Mouse (Mus musculus): ENCODE results near the gene Madd.

Gene Madd

DNA sequence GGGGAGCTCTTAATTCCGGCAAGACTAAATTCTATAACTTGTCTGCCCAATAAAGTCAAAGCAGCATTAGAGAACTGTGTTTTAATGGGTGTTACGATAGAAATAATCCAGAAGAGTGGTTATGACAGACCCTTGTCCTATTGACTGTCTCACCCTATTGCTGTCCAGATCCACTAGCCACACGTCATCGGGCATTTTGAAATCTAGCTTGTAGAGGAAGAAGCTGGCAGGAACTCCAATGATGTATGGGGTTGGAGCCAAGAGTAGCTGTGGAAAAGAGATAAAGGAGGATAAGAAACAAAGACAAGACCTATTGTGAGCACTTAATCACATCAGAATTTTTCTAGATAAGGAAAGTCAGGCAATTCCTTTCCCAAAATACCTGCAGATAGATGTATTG lies 8.1 kb downstream of the Madd start:
- DNase-seq (ENCODE audit: low read depth) = no peak

DNA sequence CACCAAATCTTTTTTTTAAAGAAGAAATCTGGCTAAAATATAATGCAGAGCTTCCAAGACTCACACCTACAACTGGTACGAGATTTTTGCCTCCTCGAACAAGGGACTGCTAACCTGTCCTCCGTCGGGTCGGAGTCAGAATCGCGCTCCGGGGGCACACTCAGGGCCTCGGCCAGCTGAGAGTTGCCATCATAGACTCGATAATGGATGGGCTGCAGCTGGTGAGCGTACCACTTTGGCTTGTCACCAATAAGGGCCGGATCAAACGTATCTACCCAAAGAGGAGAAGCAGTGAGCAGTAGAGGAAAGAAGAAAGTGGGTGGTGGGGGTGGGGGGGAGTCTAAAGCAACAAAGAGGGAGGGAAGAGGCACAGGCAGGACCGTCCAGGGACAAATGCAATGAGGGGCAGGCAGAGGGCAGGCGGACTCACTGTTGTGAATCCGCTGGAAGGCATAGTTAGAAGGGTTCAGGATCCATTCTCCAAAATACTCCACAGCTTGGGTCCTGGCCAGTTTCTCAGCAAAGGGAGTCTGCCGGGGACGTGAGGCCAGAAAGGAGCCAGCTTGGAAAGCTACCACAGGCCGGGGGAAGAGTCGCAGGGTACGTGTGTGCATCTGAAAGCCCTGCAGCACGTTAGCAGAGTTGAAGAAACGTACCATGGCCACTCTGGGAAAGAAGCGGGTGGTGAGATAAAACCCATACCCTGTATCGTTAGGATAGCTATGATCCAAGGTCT lies 13.9 kb downstream of the Madd start:
- no peak for DNase-seq (ENCODE audit: low read depth)

DNA sequence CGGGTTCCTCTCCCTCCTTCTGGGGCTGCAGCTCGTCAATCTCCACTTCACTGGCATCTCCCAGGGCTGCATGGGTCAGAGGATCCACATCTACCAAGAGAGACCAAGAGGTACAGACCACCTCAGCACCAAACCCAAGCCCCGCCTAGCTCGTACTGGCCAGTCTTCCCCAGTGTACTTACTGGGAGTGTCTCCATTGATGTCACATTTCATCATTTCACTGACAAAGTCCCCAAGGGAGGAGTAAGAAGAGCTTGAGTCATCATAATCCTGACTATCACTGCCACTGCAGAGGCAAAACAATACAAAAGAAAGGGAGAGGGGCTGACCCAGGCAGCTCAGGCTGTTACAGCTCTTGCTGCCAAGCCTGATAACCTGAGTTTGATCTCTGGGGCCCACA lies 16.0 kb downstream of the Madd start:
- no peak for DNase-seq (ENCODE audit: low read depth)

DNA sequence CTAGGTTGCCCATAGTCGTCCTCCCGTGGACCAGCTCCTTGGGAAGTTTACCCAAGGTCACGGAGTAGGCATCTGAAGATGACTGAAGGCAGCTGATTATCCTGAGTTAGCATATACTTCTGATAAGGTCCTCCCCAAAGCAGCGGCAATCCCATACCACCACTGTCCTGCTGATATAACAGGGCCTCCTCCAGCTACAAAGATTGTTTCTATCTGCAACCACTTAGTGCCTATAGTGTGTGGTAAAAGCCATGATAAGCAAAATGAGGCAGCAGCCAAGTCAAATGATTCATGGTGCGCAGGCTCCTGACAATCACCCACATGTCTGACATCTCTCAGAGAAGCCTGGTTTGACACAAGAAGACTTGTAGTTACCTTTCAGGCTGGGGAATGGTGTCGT lies 18.6 kb downstream of the Madd start:
- no peak for DNase-seq (ENCODE audit: low read depth)

DNA sequence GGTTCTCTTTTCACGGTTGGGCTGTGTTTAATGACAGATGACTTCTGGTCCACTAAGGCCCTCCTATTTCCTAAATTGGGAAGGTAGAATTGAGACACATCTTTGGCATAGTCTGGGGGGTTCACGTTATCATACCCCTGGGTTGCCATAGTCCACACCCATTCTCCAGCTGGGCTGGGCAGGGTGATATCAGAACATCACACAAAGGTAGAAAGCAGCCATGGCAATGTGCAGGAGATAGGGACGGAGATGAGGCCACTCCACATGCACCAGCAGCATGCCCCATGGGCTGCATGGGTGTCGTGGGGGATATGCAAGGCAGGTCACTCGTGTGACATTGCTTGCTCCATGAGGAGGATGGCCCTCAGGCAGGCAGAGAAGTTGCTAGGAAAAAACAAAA lies 20.1 kb downstream of the Madd start:
- no peak for DNase-seq (ENCODE audit: low read depth)

DNA sequence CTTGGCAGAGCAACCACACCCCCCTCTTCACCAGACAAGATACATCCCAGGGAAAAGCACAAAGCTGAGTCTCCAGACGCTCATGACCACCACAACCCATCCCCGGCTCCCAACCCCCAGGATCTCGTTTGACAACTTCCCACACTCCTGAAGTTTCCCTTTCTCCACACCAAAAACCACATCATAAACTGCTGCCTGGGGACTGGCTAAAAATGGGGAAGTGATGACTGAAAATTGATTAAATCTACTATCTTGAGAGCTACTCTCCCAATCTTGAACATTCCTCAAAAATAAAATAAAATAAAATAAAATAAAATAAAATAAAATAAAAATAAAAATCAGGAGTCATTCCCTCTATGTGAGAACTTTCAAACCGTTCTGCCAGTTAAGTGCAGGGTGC lies 20.7 kb downstream of the Madd start:
- DNase-seq (ENCODE audit: low read depth) = no peak

DNA sequence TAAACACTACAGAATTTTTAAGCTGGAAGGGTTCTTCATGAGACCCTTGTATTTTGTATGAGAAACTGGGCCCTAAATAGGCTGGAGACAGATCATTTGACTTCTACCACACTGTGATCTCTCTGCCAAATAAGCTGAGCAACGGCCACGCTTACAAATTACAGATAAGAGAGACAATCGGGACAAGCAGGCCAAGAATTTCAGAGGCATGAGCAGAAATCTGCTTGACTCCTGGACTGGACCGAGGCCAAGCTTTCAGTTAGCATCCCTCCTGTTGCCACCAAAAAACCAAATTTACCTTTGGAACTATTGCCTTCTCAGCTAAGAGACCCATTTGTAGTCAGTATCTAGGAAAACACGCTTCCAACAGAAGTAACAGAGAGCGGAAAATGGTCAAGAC lies 23.0 kb downstream of the Madd start:
- DNase-seq (ENCODE audit: low read depth) = no peak

DNA sequence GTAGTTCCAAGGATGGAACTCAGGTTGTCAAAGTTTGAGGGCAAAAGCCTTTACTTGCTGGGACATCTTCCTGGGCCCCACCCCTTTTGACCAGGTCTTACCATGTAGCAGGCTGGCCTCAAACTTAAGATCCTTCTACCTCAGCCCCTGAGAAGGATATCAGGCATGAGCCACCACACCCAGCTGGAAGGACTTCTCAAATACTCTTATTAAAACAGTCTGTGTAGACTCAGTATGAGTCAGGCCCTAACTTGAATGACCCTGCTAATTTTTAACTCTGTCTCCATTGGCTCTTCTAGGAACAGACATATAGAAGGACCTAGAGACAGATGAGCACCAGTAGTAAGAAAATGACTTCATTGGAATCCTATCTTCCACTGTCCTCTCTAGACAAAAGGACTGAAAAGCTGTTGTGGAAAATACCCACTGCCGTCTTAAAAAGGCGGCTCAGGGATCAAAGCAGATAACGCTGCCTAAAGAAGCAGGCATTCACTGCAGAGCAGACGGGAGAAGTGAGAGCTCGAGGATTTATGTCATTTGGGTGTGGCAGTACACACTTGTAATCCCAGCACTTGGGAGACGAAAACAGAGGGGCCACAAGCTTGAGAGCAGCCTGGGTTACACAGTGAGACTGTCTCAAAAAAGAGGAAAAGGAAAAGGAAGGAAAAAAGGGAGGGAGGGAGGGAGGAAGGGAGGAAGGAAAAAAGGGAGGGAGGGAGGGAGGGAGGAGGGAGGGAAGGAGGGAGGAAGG lies 26.5 kb downstream of the Madd start:
- no peak for DNase-seq (ENCODE audit: low read depth)

DNA sequence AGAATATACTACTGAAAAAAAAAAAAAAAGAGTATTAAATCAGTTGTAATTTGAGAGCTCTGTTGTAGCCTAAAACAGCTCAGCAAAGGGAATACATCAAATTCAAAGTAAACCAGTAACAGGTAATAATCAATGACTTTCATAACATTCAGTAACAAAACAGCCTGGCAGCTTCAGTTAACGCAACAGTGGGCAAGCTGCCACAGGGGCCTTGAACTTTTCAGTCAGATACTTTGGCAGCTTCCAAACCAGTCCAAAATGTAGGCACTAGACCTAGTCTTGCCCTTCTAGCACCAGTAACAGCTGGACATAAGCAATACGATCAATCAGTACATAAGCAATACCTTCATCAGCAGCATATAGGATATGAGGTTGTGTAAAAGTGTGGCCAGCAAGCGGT lies 29.5 kb downstream of the Madd start:
- DNase-seq (ENCODE audit: low read depth) = no peak

DNA sequence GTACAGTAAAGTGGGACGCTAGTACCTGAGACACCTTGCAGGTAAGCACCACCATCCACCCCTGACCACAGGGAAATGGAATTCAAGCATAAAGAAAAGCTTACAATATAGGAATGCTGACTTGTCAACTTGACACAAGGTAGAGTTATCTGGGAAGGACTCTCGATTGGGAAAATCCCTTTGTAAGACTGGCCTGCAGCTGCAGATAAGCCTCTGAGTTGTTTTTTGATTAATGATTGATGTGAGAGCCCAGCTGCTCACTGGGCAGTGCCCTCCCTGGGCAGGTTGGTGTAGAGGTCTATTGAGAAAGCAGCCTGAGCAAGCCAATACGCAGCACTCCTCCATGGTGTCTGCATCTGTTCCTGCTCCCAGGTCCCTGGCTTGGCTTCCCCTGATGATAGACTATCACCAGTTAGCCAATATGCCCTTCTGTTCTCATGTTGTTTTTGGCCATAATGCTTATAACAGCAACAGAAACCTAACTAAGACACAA lies 30.7 kb downstream of the Madd start:
- no peak for DNase-seq (ENCODE audit: low read depth)

DNA sequence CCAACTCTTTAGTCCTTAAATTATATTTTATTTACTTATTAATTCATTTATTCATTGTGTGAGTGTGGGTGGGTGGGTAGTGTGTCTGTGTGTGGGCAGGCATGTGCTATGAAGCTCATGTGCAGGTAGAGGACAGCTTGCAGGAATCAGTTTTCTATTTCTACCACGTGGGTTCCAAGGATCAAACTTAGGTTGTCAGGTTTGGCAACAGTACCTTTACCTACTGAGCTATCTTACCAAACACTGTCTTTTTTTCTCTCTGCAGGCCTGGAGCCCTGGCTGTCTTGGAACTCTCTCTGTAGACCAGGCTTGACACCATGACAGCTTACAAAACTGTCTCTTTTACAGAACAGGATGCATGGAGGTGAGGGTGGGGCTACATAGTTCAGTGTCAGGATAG lies 32.3 kb downstream of the Madd start:
- no peak for DNase-seq (ENCODE audit: low read depth)

DNA sequence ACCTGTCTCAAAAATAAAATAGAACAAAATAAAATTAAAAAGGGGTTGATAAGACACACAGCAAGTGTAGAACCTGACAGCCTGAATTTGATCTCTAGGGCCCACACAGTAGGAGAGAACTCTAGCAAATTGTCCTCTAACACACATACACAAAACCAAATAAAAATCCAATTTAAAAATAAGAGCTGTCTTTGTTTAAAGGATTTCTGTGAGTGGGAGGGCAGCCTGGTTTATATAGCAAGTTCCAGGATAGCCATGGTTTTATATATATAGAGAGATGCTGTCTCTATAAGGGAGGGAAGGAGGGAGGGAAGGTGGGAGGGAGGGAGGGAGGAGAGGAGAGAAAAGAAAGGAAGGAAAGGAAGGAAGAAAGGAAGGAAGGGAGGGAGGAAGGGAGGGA lies 35.5 kb downstream of the Madd start:
- DNase-seq (ENCODE audit: low read depth) = no peak

DNA sequence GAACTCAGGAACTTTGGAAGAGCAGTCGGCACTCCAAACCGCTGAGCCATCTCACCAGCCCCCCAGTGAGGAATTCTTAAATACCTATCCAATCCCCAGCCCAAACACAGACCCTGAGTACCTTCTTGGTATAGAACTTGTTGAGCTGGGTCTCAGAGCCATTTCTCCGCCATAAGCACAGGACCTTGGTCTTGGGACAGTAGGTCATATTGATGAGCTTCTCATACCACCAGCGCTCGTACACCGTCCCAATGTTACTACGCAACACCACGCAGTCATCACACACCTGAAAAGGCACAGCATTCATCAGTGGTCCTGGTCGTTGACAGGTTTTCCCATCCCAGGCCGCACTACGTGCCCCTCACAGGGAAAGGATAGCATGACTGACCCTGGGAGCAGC lies 40.2 kb downstream of the Madd start:
- no peak for DNase-seq (ENCODE audit: low read depth)

DNA sequence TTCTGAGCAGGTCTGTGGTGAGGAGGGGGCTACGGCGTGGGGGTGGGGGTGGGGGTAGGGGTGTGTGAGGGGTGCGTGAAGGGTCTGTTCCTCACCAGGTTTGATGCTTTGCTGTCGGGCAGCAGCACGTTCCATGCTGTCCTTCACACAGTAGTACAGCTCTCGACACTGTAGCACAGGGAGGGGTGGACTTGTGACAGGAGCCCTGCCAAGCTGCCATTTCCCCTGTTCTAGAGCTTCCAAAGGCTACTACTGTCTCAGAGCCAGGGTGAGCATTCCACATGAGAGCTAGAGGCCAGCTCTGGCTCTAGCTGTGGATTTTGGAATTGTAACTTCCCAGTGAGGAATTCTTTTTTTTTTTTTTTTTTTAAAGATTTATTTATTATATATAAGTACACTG lies 40.7 kb downstream of the Madd start:
- DNase-seq (ENCODE audit: low read depth) = no peak

DNA sequence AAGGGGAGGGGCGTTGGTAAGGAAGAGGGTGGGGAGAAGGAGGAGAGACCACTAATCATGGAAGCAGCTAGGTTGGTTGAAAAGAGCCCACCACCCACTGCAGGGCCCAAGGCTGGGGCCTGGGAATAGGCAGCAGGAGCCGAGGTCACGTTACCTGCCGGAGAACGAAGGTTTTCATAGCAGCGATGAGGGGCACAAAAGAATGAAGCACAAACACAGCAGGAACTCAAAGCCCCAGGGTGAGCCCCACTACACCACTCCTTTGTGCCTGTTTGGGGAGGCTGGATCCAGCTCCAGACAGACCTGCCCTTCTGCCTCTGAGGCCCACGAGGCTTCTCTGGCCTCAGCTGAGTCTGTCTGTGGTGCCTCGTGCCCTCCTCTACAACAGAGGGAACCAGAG lies 43.9 kb downstream of the Madd start:
- DNase-seq (ENCODE audit: low read depth) = no peak

DNA sequence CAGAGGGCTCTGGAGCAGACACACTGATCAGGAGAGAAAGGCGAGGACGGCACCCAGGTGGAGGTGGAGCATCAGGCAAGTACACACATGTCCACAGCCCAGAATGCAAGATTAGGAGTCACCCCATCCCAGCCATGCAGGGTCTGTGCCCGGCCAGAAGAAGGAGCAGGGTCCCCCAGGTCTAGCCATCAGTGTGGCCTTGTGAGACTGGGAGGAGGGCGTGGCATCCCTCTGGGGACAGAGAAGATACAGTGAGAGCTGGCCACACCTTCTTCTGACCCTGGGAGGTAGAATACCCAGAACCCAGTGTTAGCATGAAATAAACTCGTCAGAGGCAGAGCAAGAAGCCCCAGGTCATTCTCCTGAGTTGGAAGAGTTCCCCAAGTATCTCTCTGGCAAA lies 44.3 kb downstream of the Madd start:
- DNase-seq (ENCODE audit: low read depth) = no peak

DNA sequence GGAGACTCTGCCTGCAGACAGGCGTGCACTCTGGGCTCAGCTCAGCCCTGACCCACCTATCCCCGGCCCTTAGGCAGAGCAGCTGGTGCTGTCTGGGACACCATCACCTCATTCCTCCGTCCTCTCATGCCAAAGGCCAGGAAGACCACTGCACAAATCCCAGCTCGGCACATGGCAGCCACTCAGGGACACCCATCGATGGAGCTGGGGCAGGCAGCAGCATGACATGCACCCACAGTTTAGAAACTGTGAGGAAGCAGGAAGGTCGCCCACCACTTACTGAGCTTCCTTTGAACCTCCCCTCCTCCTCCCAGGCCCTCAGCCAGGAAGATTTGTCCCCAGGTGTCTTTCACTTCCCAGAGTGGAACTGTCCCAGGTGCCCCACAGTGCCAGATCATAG lies 46.2 kb downstream of the Madd start:
- no peak for DNase-seq (ENCODE audit: low read depth)

DNA sequence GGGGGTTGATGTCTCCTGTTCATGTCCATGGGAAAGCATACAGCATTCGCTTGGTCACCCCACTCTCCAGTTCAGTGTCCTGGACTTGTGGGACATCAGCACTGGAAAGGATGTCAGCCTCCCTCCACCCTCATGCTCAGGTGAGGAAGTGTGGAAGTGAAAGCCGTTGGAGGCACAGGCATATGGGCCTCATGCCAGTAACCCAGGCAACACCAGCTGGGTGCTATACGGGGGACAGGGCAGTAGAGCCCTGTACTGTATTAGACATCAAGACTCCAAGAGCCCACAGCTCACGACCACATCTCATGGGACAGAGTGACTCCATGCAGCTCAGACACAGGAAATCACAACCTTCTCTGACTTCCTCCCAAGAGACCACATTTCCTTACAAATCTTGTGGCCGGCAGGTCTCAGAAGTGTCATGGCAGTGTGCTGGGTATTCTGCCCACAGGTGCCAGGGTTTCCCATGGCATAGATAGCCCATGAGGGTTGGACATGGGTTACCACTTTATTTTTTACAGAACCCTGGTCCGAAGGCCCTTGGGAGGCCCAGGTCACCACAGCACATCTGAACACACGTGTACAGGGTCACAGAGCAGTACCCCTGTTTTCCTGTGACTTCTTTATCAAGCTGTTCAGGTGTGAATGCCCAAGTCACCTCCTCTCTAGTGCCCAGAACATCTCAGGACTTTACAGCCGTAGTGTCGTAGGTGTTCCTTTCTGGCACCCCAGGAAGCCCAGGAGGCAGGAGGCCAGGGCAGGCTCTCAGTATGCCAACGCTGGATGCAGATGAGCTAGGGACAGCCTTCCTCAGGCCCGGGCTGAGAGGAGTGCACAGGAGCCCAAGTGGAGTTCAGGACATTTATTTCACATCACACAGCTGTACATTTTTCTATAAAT lies 46.9 kb downstream of the Madd start:
- no peak for DNase-seq (ENCODE audit: low read depth)

DNA sequence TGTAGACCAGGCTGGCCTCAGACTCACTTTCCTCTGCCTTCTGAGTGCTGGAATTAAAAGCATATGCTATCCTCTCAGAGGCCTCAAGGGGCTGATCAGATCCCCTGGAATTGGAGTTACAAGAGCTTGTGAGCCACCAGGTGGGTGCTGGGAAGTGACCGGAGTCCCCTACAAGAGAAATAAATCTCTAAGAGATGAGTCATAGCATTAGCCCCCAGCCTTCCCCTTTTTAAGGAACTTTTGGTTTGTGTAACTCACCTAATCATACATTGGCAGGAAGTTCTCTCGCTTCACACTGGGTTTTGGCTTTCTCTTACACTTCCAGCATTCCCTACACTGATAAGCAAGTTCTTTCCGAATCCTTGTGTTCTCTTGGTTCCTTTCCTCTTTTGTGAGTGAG lies 51.6 kb downstream of the Madd start:
- no peak for DNase-seq (ENCODE audit: low read depth)

DNA sequence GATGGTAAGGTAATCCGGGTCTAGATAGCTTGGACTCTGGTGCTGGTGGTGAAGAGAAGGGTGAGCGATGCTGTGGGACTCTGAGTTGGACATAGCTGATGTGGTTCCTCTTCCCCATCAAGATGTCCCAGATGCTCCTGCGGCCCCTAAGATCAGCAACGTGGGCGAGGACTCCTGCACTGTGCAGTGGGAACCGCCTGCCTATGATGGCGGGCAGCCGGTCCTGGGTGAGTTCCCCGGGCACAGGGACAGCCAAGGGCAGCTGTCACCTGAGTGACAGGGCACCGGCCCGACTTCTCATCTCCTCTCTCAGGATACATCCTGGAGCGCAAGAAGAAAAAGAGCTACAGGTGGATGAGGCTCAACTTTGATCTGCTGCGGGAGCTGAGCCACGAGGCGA lies 52.4 kb downstream of the Madd start:
- no peak for DNase-seq (ENCODE audit: low read depth)

DNA sequence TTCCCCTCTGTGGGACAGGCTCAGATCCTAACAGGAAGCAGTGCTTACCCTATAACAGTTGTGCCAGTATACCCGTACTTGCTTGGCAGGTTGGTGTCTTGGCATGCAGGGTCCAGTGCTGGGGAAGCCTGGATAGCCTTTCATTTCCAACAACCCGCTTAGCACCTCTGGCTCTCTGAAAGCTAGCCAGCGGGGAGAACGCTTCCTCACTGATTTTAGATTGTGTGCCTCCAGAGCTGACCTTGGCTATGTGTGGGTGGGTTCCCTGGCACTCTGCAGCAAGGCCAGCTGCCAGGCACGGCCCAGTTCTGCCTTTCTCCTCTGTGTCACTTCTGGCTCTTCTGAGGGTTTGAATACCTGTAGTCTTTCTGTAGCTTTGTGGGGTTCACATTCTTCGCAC lies 53.5 kb downstream of the Madd start:
- DNase-seq (ENCODE audit: low read depth) = no peak

DNA sequence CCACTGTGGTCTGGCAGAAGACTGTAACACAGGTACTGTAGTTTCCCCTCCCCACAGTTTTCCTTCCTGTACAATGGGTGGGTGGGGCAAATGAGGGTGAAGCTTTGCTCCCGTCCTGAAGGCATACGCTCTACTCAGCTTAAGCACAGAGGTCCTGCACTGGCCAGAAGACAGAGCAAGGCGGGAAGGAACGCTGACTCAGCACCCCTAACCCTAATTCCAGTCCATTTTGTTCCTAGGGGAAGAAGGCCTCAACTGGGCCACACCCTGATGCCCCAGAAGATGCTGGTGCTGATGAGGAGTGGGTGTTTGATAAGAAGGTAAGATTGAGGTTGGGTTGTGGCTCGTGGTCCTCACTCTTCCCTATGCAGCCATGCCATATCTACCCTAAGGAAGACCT lies 54.9 kb downstream of the Madd start:
- no peak for DNase-seq (ENCODE audit: low read depth)

DNA sequence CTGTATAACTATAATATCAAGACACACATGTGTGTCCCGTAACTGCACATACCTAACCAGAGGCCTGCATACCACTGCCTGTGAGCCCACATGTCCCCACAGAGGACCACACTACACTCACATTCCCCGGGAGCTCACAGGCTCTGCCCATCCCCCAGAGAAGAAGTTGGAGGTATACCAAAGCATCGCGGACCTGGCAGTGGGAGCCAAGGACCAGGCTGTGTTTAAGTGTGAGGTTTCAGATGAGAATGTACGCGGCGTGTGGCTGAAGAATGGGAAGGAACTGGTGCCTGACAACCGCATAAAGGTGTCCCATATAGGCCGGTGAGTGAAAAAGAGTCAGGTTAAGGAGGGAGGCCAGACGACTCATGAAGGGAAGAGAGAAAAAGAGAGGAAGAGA lies 58.5 kb downstream of the Madd start:
- no peak for DNase-seq (ENCODE audit: low read depth)

All from fibroblast of lung, adult 2 months (primary cell).